Mouse (Mus musculus) layer of hippocampus, adult 9-11 months (tissue): ENCODE data around the gene Cdk17.
"Not testable (repeated sequence)": the region's sequence is repeated elsewhere in the genome, so short reads cannot be mapped to it uniquely, and the experiment has no call there.

Experiments
- DNase-seq: peaks from one replicate; pipeline ENCODE4 v3.0.0; 2022

Gene Cdk17

DNA sequence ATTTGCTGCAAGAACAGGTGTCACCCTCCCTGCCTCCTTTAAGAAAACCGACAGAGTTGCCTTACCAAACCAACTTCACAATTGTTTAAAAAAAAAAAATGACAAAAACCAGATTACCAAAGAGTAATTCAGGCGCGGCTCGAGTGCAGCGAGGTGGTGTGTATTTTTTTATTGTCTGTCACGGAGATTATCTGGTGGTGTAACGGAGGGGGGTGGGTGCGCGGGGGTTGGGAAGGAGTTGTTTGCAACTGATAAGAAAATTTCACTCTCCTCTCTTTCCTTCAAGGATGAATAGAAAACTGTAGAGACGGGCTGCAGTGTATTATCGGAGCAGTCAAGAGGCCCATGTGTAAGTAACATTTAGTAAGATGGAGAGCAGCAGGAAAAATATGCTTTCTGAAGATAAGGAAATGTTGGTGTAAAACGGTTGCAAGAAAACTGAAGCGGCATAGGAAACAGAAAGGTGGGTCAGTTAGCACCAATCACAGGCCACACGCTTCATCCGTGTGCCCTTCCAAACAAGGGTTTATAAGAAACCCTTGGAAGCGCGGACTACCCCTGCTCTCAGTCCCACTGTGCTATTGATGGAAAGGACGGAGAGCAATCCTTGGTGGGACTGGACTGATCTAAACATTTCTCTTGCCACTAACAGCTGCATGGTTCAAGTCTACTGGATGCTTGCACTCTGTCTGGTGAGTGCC lies 17.2 kb upstream of the Cdk17 start:
- DNase-seq: no peak

- no peak for DNase-seq
Measured at GRCm38 (mm10) chr10:93143986-93144314, 16.7 kb upstream of the Cdk17 start.

GRCm38 (mm10) chr10:93144579-93144978 lies 16.1 kb upstream of the Cdk17 start:
- DNase-seq: no peak

- peak; percentile 40 for DNase-seq
Measured at GRCm38 (mm10) chr10:93145088-93145487, 15.6 kb upstream of the Cdk17 start.

GRCm38 (mm10) chr10:93146601-93147000 lies 14.1 kb upstream of the Cdk17 start:
- no peak for DNase-seq

DNA sequence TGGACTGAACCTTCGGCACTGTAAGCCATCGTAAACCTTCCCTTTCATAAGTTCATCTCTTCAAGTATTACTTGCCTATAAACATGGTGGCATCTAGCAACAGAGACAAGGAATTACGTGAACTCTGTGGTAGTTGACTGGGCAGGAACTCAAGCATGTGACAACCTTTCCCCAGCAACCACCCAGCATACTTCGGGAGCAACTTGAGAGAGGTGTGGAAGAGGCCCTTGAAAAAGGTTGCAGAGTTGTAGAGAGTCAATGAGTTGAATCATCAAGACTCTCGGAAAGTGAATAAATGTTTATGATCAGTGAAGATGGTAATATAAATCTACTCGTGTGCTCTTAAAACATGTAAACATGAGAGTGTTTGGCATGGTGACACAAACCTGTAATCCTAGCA lies 13.0 kb upstream of the Cdk17 start:
- no peak for DNase-seq

- DNase-seq: no peak
Measured at GRCm38 (mm10) chr10:93149597-93149996, 11.1 kb upstream of the Cdk17 start.

- DNase-seq: no peak
Measured at GRCm38 (mm10) chr10:93151775-93152174, 8.9 kb upstream of the Cdk17 start.

GRCm38 (mm10) chr10:93152698-93153097 lies 8.0 kb upstream of the Cdk17 start:
- no peak for DNase-seq

DNA sequence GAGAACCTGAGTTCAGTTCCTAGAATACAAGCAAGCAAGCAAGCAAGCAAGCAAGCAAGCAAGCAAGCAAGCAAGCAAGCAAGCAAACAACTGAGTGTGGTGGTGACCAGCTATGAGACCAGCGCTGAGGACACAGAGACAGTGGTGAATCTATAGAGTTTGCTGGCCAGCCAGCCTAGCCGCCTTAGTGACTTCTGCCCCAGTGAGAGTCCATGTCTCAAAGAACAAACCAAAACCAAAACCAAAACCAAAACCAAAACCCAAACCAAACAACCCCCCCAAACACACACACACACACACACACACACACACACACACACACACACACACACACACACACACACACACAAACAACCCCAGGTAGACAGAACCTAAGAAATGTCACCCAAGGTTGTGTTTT lies 7.3 kb upstream of the Cdk17 start:
- not testable (repeated sequence) for DNase-seq

DNA sequence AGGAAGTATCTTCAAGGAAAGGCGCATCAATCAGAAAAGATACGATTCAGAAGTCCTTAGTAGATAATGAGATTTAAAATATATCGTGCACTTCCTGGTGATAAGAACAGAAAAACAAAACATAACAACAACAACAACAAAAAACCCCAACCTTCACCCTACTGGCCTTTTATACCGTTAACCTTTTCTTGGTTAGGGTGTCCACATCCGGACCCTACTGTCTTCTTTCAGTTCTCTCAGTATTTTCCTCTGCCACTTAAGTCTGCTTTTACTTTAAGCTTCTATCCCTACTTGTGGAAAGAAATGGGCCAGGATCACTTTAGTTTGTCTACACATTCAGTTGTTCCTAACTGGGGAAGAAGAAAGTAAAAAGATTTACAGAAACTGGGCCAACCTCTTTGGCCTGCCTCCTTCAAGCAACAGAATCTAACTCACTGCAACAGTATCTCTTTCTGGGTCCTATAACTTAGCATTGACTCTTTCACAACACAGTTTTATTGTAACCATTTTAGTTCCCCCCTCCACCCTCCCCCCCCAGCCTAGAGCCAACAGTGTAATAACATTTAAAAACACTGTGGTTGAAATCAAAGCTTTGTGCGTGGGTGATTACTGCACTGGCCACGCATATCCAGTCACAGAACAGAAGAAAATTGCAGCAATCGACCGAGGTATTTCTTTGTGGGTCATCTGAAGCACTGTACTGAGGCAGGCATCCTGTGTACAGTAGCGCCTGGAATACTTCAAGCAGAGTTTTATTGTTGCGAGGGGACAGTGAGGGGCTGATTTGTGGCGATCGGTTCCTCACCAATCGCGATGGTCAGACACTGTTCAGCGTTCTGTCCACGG lies 801 bp upstream of the Cdk17 start:
- no peak for DNase-seq

DNA sequence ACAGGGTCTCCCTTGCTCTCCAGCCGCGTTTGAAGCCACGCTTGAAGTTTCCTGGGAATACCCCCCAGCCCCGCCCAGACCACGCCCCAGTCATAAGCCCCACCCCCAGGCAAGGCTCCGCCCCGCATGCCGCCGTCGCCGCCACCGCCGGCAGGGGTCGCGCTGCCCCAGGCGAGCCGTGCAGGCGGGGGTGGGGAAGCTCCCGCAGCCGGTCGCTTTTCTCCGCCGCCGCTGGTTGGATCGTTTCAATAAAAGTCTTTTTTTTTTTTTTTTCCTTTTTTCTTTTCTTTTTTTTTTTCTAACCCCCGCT lies 223 bp upstream of the Cdk17 start:
- DNase-seq: peak; percentile 64

DNA sequence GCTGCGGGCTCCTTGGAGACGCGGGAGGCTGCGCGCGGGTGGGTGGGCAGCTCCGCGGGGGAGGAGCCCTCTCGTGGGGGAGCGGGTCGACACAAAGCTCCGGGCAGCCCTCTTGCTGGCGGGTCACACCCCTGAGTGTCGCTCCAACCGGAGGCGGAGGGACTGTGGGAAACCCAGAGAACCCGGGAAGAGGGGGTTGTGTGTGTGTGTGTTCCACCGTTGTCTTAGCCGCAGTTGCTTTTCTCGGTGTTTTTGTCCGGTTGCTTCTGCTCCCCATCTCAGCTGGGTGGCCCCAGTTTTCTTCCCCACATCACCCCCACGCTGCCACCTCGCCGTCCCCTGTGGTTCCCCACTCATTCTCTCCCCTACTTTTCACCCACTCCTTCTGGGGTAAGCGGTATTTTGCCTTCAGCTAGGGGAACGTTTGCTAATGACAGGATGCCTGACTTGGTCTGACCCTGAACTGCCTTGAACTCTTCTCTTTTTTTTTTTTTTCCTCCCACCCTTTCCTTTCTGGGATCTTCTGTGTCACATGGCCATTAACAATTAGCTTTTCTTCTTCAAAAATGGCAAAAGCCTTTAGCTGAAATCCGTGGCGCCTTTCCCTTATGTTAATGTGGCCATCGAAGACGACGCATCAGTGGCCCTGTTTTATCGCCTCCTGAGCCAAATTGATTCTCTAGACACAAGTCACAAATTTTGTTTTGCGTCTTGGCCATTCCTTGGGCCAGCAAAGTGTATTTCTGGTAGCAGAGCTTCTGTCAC lies 1.0 kb downstream of the Cdk17 start:
- DNase-seq: peak; percentile 45

- DNase-seq: no peak
Measured at GRCm38 (mm10) chr10:93162276-93162971, 1.7 kb downstream of the Cdk17 start.

- no peak for DNase-seq
Measured at GRCm38 (mm10) chr10:93162972-93163660, 2.4 kb downstream of the Cdk17 start.

DNA sequence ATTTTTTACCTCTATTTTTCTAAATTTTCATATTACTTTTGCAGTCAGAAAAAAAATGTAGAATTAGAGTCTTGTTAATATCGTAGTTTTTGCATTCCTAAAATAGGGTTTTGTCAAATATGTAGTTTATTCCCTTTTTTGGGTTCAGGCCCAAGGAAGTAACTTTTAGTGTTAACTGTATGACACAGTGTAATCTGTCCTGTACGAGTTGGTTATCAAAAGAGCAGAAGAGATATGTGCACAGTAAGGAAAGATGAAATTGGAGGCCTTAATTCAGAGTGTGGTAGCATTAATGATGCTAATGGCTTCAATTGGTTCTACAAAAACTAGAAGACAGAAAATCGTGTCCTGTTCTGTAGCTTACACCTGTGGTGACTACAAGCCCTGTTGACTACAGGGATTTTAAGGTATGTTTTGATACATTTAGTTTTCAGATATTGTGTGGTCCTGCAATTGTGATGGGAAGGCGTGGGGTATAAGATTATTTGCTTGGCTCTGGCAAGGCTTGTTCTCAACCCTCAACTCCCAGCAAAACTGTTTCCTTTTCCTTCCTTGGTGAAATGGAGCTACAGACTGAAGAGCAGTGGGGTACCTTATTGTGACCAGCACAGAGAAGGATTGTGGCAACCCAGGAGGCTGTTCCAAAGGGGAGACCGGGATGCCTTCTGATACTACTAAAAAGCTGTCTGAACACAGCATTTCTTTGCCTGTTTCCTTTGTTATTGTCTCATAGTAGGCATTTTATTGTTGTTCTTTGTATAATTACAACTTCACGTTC lies 3.2 kb downstream of the Cdk17 start:
- no peak for DNase-seq

GRCm38 (mm10) chr10:93165416-93166381 lies 5.0 kb downstream of the Cdk17 start:
- no peak for DNase-seq

GRCm38 (mm10) chr10:93166382-93166769 lies 5.7 kb downstream of the Cdk17 start:
- DNase-seq: no peak

DNA sequence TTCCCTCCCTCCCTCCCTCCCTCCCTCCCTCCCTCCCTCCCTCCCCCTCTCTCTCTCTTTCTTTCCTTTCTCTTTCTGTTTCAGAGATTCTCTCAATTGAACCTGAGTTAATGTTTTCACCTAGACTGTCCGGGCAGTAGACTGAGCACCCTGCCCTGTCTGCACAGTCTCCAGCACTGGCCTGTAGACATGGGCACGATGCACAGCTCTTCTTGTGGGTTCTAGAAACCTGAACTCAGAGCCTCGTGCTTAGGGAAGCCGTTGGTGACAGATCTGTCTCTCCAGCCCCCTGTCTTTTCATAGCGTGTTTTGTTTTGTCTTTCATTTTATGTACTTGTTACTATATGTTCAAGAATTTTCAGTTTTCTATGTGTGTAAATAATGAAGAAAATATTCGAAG lies 6.6 kb downstream of the Cdk17 start:
- DNase-seq: no peak

DNA sequence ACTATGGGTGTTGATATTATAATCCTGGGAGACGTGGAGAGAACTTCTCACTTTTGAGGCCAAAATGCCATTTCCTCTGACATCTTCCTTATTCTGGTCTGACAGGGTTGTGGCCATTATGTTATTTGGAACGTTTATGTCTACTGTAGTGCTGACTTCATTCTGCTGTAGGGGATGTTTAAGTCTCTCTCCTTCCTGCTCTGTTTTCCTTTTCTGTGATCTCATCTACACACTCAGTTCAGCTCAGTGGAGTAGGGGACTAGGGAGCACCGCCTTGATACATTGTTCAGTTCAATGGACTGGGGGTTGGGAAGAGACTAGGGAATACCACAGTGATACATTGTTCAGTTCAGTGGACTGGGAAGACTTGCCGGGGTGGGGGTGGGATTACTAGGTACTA lies 7.4 kb downstream of the Cdk17 start:
- no peak for DNase-seq
